Comparison of ENCODE assay signal across 16 mouse cellular contexts in the genomic region with DNA sequence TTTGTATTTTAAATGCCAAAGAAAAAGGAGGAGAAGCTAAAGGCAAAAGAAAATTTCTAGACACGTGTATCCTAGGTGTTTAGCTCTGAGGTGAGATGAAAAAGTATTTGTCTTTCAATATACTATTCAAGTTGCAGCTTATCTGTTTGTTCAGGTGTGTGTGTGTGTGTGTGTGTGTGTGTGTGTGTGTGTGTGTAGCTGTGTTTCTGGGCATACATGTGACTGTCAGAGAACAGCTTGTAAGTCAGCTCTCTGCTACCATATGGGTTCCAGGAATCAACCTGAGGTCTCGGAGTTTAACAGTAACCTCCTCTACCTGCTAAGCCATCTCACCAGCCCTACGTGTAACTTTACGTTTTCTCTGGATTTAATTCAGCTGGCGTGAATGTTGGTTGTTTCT.
"Had no signal": no experiment of that assay in that cellular context is flagged by ENCODE, and none has a peak within 500 bp of the region (broad histone marks: within the 10 kb centered on the region; RNA-seq: fewer than 3 reads in every experiment).

No protein-coding gene starts in this region.

- H3K9me3 ChIP-seq: neural tube, embryonic 12.5 days; neural tube, embryonic 13.5 days; neural tube, embryonic 15.5 days; stomach, embryonic 15.5 days had no signal

- H3K27me3 ChIP-seq: neural tube, embryonic 12.5 days; neural tube, embryonic 13.5 days; neural tube, embryonic 15.5 days; stomach, embryonic 15.5 days had no signal

- H3K36me3 ChIP-seq: neural tube, embryonic 12.5 days; neural tube, embryonic 13.5 days; neural tube, embryonic 15.5 days; stomach, embryonic 15.5 days had no signal

- DNase-seq: retina, postnatal 1 day; right cerebral cortex, adult 18-20 months; right cerebral cortex, postnatal 14 days; right cerebral cortex, postnatal 25 days; right cerebral cortex, postnatal 4 days; spleen, adult 18-20 months; thymus, adult 18-20 months; thymus, adult 2 months; thymus, postnatal 14 days; thymus, postnatal 25 days; thymus, postnatal 36 days; thymus, postnatal 4 days had no signal

- H3K4me2 ChIP-seq: neural tube, embryonic 12.5 days; neural tube, embryonic 13.5 days; neural tube, embryonic 15.5 days; stomach, embryonic 15.5 days had no signal

- H3K9ac ChIP-seq: neural tube, embryonic 12.5 days; neural tube, embryonic 13.5 days; neural tube, embryonic 15.5 days; stomach, embryonic 15.5 days had no signal

- H3K27ac ChIP-seq: neural tube, embryonic 12.5 days; neural tube, embryonic 13.5 days; neural tube, embryonic 15.5 days had no signal

- H3K4me3 ChIP-seq: neural tube, embryonic 12.5 days; neural tube, embryonic 13.5 days; neural tube, embryonic 15.5 days; stomach, embryonic 15.5 days had no signal
